Mouse (Mus musculus) lung, postnatal 0 days (tissue): ENCODE results near the gene Olfr1141. TPM values are rescaled to one million over a fixed set of nuclear protein-coding genes. Genes with fewer than 3 reads are reported as not detected.

Source experiments
- ATAC-seq: fragments of 200-750 bp; cut with Nextera tagmentation; 2 replicates; pipeline ENCODE4 v1.8.0; 2017; ENCODE audit warnings: moderate library complexity
- DNase-seq: peaks from one replicate; pipeline ENCODE4 v3.0.0-alpha.2; 2016; ENCODE audit warnings: low spot score
- H3K27ac ChIP-seq: fragments of 300-500 bp; sonication (generic); 2 replicates; pipeline ENCODE4 v1.5.1; 2014; ENCODE audit warnings: antibody characterized with exemption, mild to moderate bottlenecking, low read length, mixed read lengths
- H3K27me3 ChIP-seq: fragments of 300-500 bp; sonication (generic); replicated peaks from 2 replicates; pipeline ENCODE4 v1.6.1; 2014; ENCODE audit warnings: low read length, mixed read lengths; ENCODE audit not compliant: insufficient read depth
- H3K36me3 ChIP-seq: fragments of 300-500 bp; sonication (generic); 2 replicates; pipeline ENCODE4 v1.6.1; 2014; ENCODE audit warnings: low read length, mixed read lengths; ENCODE audit not compliant: insufficient read depth
- H3K4me1 ChIP-seq: fragments of 300-500 bp; sonication (generic); 2 replicates; pipeline ENCODE4 v1.6.1; 2014; ENCODE audit warnings: antibody characterized with exemption, low read depth, low read length, mixed read lengths; ENCODE audit not compliant: insufficient read depth
- H3K4me2 ChIP-seq: fragments of 300-500 bp; sonication (generic); replicated peaks from 2 replicates; pipeline ENCODE4 v1.6.1; 2014; ENCODE audit warnings: low read depth, mild to moderate bottlenecking, low read length, moderate library complexity, mixed read lengths
- H3K4me3 ChIP-seq: fragments of 300-500 bp; sonication (generic); 2 replicates; pipeline ENCODE4 v1.5.1; 2014; ENCODE audit warnings: low read depth, low read length
- H3K9ac ChIP-seq: fragments of 300-500 bp; sonication (generic); replicated peaks from 2 replicates; pipeline ENCODE4 v1.6.1; 2014; ENCODE audit warnings: low read depth, mild to moderate bottlenecking
- H3K9me3 ChIP-seq: fragments of 300-500 bp; sonication (generic); 2 replicates; pipeline ENCODE4 v1.6.1; 2016; ENCODE audit warnings: low read length, mixed read lengths
- CTCF ChIP-seq: IDR thresholded peaks from 2 replicates; pipeline ENCODE4 v1.5.1; 2016; ENCODE audit warnings: antibody characterized with exemption, mild to moderate bottlenecking
- EP300 ChIP-seq: IDR thresholded peaks from 2 replicates; pipeline ENCODE4 v1.6.1; 2016; ENCODE audit warnings: antibody characterized with exemption, mild to moderate bottlenecking, control low read depth
- WGBS: fragments of 180-500 bp; shearing (Covaris S2); extraction: QIAGEN DNeasy Blood & Tissue Kit; methylation state at CpG from one replicate; pipeline ENCODE4 v1.1.7; 2014; 5-methylcytosine and 5-hydroxymethylcytosine counted together
- polyA plus RNA-seq: library from polyadenylated mRNA; unstranded; fragments of >200 nt; fragmentation: Nextera tagmentation; extraction: Ambion mirVana; gene quantifications from 2 replicates; pipeline ENCODE4 v1.2.1, GENCODE M21; 2015

Olfr1141 gene
- not detected in 2 replicates for polyA plus RNA-seq

DNA sequence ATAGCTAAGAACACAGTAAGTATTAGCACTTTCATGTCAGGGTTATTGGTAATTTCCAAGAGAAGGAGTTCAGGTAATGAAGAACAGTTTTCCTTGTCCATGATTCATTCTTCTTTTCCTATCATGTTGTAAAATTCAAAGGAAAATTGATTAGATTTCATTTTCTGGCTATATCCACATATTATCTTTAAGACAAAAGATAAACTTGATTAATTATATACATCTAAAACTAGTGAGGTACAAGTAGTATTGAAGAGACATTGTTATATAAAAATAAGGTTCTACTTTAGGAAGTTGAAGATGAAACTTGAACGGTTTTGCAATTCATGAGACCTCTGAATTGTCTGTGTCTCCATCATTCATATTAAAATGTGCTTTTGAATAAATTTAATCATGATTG lies at the start of gene Olfr1141:
TSS of gene Olfr1141 (minus strand) at position 101 of the 400 bp plus-strand sequence.
- Histone ChIP-seq H3K9ac (no peak within 1 kb of the TSS), H3K4me1 (no peaks in the 10 kb centered on the region), H3K36me3 (no peaks in the 10 kb centered on the region), H3K9me3 (no peaks in the 10 kb centered on the region), H3K27ac (no peak within 1 kb of the TSS), H3K4me3 (no peak within 1 kb of the TSS), H3K27me3 (no peaks in the 10 kb centered on the region), H3K4me2 (no peak within 1 kb of the TSS)
- 70% methylated on average over 1 of the region's 1 CpGs for WGBS
- ATAC-seq (no peak), DNase-seq (no peak)
- no peak for TF ChIP-seq CTCF
- TF ChIP-seq EP300, result no peak

DNA sequence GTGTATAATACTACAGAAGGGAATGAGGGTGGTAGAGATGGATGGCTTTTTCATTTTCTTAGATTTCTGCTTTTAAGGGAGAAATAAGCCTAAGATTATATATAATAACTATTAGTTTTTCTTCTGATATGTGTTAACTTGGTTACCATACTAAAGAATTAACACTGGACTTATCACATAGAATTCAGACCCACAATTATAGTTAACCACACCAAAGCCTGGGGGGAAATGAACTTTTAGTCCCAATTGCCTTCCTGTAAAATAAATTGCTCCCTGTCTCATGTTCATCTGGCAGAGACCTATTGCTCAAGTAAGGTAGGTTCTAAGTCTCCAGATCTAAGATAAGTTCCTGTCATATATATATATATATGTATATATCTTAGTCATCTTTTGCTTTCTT lies 46.5 kb upstream of the Olfr1141 start, which contains the start of gene Olfr1143:
TSS of gene Olfr1143 (plus strand) at position 301 of the 400 bp plus-strand sequence.
- Histone ChIP-seq H3K4me3 (no peak within 1 kb of the TSS), H3K9ac (no peak within 1 kb of the TSS), H3K27me3 (no peaks in the 10 kb centered on the region), H3K4me2 (no peak within 1 kb of the TSS), H3K27ac (no peak within 1 kb of the TSS), H3K36me3 (no peaks in the 10 kb centered on the region), H3K9me3 (no peaks in the 10 kb centered on the region), H3K4me1 (no peaks in the 10 kb centered on the region)
- TF ChIP-seq CTCF (no peak), EP300 (no peak)
- DNase-seq (no peak), ATAC-seq (no peak)

DNA sequence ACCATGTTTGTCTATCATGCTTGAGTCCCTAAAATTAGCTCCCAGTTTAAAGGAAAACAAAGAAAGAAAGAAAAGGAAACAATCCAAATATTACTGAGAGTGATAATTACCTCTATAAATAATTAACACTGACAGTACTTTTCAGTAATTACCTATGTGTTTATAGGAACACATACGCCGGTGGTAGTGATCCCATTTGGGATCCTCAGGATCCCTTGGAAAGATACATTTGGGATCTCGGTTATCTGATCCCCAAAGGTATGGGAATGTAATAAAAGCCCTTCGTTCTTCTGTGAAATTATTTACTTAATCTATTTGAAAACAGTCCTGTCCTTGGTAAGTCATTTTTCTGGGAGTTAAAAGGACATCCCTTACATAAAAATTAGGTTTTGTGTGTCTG lies 25.4 kb upstream of the Olfr1141 start, which contains the start of gene Olfr152:
TSS of gene Olfr152 (plus strand) at position 301 of the 400 bp plus-strand sequence.
- Histone ChIP-seq H3K9me3 (no peaks in the 10 kb centered on the region), H3K27me3 (no peaks in the 10 kb centered on the region), H3K36me3 (no peaks in the 10 kb centered on the region), H3K4me2 (no peak within 1 kb of the TSS), H3K9ac (no peak within 1 kb of the TSS), H3K4me3 (no peak within 1 kb of the TSS), H3K27ac (no peak within 1 kb of the TSS), H3K4me1 (no peaks in the 10 kb centered on the region)
- ATAC-seq (no peak), DNase-seq (no peak)
- TF ChIP-seq CTCF, result no peak
- TF ChIP-seq EP300, result no peak
- WGBS, result 62% methylated on average over 4 of the region's 4 CpGs

DNA sequence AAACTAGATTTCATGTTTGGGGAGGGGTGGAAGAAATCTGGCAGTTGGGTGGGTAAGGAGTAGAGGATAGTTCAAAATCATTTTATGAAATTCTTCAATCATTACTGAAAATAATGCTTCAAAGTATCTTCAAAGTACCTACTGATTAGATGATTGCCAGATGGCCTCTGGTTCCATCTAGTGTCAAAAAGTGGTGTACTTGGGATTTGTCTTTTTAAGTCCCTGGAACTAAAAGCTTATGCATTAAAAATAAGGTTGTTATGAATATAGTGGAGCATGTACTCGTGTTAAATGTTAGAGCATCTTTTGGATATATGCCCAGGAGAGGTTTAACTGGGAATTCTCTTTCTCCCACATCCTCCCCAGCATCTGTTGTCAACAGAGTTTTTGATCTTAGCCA lies 22.4 kb upstream of the Olfr1141 start:
- 28% methylated on average over 1 of the region's 1 CpGs for WGBS
- Histone ChIP-seq H3K4me1 (no peaks in the 10 kb centered on the region), H3K36me3 (no peaks in the 10 kb centered on the region), H3K27me3 (no peaks in the 10 kb centered on the region), H3K9ac (no peak overlapping the region), H3K4me2 (no peak overlapping the region), H3K4me3 (no peak overlapping the region), H3K27ac (no peak overlapping the region), H3K9me3 (no peaks in the 10 kb centered on the region)
- ATAC-seq (no peak), DNase-seq (no peak)
- no peak for TF ChIP-seq CTCF
- TF ChIP-seq EP300, result no peak

DNA sequence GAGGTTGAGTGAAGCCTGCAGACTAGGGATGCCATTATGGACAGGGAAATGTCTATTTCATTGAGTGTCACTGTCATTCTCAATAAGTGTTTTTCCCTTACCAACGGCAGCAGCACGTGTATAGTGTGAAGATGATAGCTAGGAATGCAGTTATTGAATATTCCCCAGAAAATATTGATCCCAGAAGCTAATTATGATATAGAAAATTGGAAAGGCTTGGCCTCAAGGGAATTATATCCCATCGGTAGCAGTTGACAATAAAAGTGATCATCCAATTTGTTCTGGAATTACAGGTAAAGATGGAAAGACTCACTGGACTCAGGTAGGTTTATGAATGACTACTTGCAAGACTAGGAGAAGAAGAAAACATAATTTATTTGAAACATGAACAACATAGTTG lies 10.3 kb downstream of the Olfr1141 start, which contains the start of gene Olfr1140:
TSS of gene Olfr1140 (plus strand) at position 301 of the 400 bp plus-strand sequence.
- H3K27ac ChIP-seq, result no peak within 1 kb of the TSS
- H3K36me3 ChIP-seq, result no peaks in the 10 kb centered on the region
- H3K4me3 ChIP-seq, result no peak within 1 kb of the TSS
- H3K27me3 ChIP-seq, result no peaks in the 10 kb centered on the region
- no peaks in the 10 kb centered on the region for H3K9me3 ChIP-seq
- H3K4me1 ChIP-seq, result no peaks in the 10 kb centered on the region
- no peak for DNase-seq
- H3K4me2 ChIP-seq, result no peak within 1 kb of the TSS
- no peak for ATAC-seq
- WGBS, result 72% methylated on average over 3 of the region's 3 CpGs
- H3K9ac ChIP-seq, result no peak within 1 kb of the TSS
- no peak for TF ChIP-seq CTCF
- no peak for TF ChIP-seq EP300

DNA sequence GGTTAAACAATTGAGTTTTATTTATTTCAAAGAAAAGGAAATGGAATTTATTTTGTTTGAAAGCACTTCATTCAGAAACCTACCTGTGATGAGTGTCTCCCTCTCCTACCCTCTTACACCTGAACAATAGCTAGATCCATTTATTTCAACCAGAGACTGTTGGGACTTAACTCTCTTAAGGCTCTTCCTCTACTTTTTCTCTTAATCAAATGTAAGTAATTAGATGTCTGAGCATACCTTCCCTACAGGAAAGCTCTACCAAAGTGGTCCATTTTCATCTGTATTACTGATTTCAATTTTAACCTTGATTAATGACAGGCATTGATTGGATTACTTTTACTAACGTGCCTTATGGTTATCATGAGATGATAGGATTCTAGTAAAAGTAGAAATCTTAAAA lies 13.9 kb downstream of the Olfr1141 start, which contains the start of gene Olfr1138:
TSS of gene Olfr1138 (minus strand) at position 101 of the 400 bp plus-strand sequence.
- Histone ChIP-seq H3K4me3 (no peak within 1 kb of the TSS), H3K36me3 (no peaks in the 10 kb centered on the region), H3K4me1 (no peaks in the 10 kb centered on the region), H3K9me3 (no peaks in the 10 kb centered on the region), H3K27me3 (no peaks in the 10 kb centered on the region), H3K27ac (no peak within 1 kb of the TSS), H3K4me2 (no peak within 1 kb of the TSS), H3K9ac (no peak within 1 kb of the TSS)
- TF ChIP-seq CTCF (no peak), EP300 (no peak)
- WGBS, result 85% methylated on average over 1 of the region's 1 CpGs
- DNase-seq, result no peak
- ATAC-seq, result no peak

DNA sequence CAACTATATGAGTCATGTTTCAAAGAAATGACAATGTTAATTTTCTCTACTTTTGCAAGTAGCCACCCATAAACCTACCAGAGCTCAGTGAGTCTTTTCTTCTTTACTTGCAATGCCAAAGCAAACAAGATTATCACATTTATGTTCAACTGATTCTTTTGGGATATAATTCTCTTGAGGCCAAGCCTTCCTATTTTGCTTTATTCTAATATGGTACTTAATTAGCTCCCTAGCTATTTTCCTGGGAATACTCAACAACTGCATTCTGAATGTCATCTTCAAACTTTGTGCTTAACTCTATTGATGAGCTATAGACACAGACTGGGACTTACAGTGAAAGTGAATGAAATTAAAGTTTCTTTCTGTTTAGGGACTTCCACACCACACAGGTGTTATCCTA lies 40.7 kb downstream of the Olfr1141 start, which contains the start of gene Olfr1137:
TSS of gene Olfr1137 (minus strand) at position 101 of the 400 bp plus-strand sequence.
- Histone ChIP-seq H3K36me3 (no peaks in the 10 kb centered on the region), H3K9me3 (no peaks in the 10 kb centered on the region), H3K4me3 (no peak within 1 kb of the TSS), H3K4me2 (no peak within 1 kb of the TSS), H3K27ac (no peak within 1 kb of the TSS), H3K4me1 (no peaks in the 10 kb centered on the region), H3K27me3 (no peaks in the 10 kb centered on the region), H3K9ac (no peak within 1 kb of the TSS)
- ATAC-seq, result no peak
- DNase-seq, result no peak
- TF ChIP-seq CTCF (no peak), EP300 (no peak)

Other genes with a start within 250 kb of the Olfr1141 start
- not detected in 2 replicates for gene Pramel6, start 247.4 kb downstream of the Olfr1141 start, polyA plus RNA-seq
- not detected in 2 replicates for gene Olfr153, start 222.2 kb downstream of the Olfr1141 start, polyA plus RNA-seq
- not detected in 2 replicates for gene Olfr1128, start 208.4 kb downstream of the Olfr1141 start, polyA plus RNA-seq
- gene Olfr1129, start 180.1 kb downstream of the Olfr1141 start, polyA plus RNA-seq, result not detected in 2 replicates
- not detected in 2 replicates for gene Olfr1130, start 147.8 kb downstream of the Olfr1141 start, polyA plus RNA-seq
- not detected in 2 replicates for gene Olfr1131, start 126.9 kb downstream of the Olfr1141 start, polyA plus RNA-seq
- not detected in 2 replicates for gene Olfr1132, start 116.5 kb downstream of the Olfr1141 start, polyA plus RNA-seq
- not detected in 2 replicates for gene Olfr1133, start 106.6 kb downstream of the Olfr1141 start, polyA plus RNA-seq
- gene Olfr1134, start 95.5 kb downstream of the Olfr1141 start, polyA plus RNA-seq, result not detected in 2 replicates
- gene Olfr1135, start 80.3 kb downstream of the Olfr1141 start, polyA plus RNA-seq, result not detected in 2 replicates
- gene Olfr1136, start 60.0 kb downstream of the Olfr1141 start, polyA plus RNA-seq, result not detected in 2 replicates
- not detected in 2 replicates for gene Olfr1137, start 40.8 kb downstream of the Olfr1141 start, polyA plus RNA-seq
- not detected in 2 replicates for gene Olfr1138, start 14.0 kb downstream of the Olfr1141 start, polyA plus RNA-seq
- gene Olfr1140, start 10.2 kb downstream of the Olfr1141 start, polyA plus RNA-seq, result not detected in 2 replicates
- gene Olfr152, start 25.5 kb upstream of the Olfr1141 start, polyA plus RNA-seq, result not detected in 2 replicates
- not detected in 2 replicates for gene Olfr1143, start 46.6 kb upstream of the Olfr1141 start, polyA plus RNA-seq
- gene Olfr1145, start 55.8 kb upstream of the Olfr1141 start, polyA plus RNA-seq, result not detected in 2 replicates
- not detected in 2 replicates for gene Olfr1148, start 76.5 kb upstream of the Olfr1141 start, polyA plus RNA-seq
- not detected in 2 replicates for gene Olfr1150-ps1, start 90.0 kb upstream of the Olfr1141 start, polyA plus RNA-seq
- not detected in 2 replicates for gene Olfr1151, start 101.9 kb upstream of the Olfr1141 start, polyA plus RNA-seq
- not detected in 2 replicates for gene Olfr1152, start 112.5 kb upstream of the Olfr1141 start, polyA plus RNA-seq
- not detected in 2 replicates for gene Olfr1153, start 141.0 kb upstream of the Olfr1141 start, polyA plus RNA-seq
- gene Olfr1154, start 151.2 kb upstream of the Olfr1141 start, polyA plus RNA-seq, result not detected in 2 replicates
- gene Olfr1155, start 191.1 kb upstream of the Olfr1141 start, polyA plus RNA-seq, result not detected in 2 replicates
- not detected in 2 replicates for gene Olfr1156, start 199.1 kb upstream of the Olfr1141 start, polyA plus RNA-seq
- gene Olfr1157, start 214.3 kb upstream of the Olfr1141 start, polyA plus RNA-seq, result not detected in 2 replicates
- not detected in 2 replicates for gene Olfr74, start 220.7 kb upstream of the Olfr1141 start, polyA plus RNA-seq
- gene Olfr1158, start 236.1 kb upstream of the Olfr1141 start, polyA plus RNA-seq, result not detected in 2 replicates